Mouse (Mus musculus): Measurements from ENCODE around the gene Por.

Por gene

DNA sequence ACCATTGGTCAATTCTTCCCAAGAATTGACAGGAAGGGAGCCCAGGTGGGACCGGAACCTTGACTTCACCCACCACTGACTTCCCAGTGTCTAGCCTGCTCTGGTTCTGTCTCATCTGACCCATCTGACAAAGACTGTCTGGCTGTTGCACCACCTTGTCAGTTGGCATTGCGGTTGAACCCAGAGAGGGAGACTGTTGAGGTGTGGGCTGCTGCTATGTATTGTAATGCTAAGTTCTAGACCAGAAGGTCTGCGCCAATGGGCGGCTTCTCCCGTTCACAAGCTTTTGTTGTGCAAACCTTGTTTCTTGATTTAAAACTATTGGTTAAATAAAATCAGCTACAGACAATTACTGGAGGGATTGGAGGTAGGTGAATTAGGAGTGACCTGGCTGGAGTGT lies 12.7 kb upstream of the Por start:
- no peak for DNase-seq

DNA sequence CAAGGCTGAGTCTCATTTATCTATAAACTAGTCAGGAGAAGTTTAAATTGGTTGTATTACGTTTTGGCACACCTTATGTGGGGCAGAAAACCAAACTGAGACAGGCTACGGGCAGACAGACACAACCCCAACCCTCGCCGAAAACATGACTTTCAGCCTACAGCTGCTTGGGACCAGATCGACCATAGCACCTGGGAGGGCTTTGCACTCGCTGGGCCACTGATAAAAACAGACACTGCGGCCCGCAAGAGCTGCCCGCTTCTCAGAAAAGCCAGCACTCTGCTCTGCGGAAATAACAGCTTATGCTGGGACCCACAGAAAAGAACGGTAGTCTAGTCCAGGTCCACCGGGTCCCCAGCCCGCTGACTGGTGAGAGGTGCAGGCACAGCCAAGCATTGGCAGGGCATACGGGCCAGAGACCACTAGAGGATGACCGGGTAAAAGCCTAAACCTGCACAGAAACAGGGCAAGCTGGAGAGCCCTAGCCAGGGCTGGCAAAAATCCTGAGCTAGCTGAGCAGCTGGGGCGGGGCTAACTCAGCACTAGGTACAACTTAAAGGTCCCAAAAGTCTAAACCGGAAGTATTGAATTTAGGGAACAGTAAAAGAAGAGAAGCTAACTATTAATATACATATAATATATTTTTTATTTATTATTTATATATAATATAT lies 12.0 kb upstream of the Por start:
- DNase-seq = peak; percentile 33

DNA sequence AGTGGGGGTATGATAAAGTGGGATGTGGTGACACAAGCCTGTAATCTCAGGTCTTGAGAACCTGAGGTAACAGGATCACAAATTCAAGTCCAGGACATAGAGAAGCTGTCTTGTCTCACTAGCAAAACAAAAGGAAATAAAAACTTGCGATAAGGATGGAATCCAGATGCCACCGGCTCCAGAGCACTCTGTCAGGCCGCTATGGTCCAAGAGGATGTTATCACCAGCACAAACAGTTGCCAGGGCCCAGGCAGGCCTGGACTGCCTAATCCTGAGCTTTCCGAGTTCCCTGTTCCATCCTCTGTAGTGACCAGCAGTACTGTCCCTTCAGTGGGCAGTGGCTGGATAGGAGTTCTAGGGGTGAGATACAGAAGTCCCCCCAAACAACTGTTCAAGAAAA lies 9.9 kb upstream of the Por start:
- no peak for DNase-seq

DNA sequence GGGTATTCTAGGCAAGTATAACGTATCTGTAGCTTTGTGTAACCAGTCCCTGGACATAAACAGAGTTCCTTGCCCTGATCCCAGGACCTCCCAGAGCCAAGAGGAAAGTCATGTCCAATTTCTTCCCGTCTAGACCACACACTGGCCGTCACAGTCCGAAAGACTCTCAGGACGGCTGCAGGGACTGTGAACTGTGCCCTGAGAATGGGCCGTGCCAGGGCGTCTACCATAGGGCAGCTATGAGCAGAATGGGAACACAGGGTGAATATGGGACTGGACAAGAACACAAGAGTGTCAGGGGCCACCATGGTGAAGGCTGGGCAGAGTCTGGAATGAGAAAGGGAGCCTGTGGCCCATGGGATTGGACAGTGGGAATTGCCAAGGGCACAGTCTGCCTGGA lies 9.3 kb upstream of the Por start:
- DNase-seq = no peak

DNA sequence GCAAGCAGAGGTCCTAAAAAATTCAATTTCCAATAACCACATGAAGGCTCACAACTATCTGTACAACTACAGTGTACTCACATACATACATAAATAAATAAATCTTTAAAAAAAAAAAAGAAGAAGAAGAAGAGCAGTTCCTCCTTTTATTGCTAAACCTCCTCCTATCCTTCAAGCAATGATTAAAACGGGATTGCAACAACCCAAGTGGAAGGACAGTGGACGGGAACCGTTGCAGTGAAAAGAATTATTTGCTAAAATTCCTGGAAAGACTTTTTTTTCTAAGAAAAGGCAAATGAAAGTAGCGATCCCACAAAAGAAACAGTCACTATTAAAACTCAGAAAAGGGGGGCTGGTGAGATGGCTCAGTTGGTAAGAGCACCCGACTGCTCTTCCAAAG lies 2.9 kb upstream of the Por start:
- DNase-seq = no peak

DNA sequence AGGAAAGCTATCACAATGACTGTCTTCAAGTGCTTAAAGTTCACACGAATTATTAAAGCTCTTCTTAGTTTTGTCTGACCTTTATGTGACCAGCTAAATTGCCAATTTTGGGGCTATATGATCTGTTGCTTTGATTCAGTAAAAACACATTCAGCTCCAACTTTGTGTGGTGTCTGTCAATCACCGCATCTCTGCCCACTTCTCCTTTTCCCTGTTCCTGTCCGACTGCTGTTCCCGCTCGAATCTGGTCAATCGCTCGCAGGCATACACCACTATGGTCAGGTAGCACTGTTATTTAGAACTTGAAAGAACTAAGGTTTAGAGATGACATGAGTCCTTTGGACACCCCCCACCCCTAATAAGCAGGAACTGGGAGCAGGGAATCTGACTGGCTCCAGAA lies 1.8 kb upstream of the Por start:
- no peak for DNase-seq

DNA sequence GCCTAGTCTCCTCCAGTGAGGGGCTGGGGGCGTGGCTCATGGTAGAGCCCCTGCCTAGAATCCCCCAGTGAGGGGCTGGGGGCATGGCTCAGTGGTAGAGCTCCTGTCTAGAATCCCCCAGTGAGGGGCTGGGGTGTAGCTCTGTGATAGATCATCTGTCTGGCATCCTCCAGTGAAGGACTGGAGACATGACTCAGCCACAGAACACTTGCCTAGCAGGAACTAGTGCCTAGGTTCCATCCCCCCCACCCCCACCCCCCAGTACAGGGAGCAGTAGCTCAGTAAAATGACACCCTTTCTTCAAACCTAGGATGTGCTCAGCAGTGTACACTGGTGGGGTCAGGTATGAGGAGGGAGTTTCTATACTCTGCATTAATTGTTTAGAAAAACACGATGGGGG lies 1.0 kb downstream of the Por start:
- DNase-seq = no peak

DNA sequence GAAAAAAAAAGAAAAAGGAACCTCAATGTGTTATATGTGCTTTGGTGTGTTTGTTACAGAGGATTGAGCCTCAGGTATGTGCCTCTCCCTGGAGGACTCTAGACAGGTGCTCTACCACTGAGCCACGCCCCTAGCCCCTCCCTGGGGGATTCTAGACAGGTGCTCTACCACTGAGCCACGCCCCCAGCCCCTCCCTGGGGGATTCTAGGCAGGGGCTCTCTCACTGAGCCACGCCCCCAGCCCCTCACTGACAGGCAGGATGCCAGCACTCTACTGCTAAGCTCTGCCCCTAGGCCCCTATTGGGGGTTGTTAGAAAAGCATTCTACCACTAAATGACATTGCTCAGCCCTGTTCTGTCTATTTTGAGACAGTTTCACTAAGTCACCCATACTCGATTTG lies 2.7 kb downstream of the Por start:
- no peak for DNase-seq

DNA sequence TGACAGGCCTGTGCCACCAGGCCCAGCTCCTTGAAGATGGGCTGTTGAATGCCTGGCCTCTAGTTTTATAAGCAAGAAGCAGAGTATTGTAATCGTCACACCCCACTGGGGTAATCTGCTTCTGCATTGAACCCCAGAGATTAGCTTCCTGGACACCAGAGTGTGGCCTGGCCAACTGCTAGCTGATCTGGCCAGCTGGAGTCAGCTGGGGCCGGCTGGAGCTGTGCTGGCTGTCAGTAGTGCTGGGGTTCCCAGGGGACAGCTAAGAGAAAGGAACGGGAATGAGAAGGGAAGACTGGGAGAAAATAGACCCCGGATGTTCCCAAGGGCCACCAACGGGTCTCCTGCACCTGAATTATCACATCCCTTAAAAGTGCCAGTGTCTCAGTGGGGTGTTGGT lies 3.1 kb downstream of the Por start:
- DNase-seq = no peak

DNA sequence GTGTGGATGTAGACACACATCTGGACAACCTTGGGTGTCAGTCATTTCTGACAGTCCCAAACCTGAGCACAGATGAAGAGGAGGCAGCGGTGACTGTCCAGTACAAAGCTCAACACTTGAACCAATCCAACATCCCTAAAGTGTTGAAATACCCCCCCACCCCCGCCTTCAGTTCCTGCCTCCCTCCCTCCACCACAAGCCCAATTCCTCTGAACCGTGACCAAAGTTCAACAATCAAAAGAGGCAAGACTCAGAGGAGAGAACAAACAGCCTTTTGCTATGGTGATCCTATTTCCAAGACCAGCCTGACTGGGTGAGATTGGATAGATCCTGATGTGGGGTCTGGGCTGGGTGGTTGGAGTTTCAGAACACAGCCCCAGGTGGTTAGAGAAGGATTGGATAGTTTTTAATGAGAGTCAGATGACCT lies 4.5 kb downstream of the Por start:
- DNase-seq = peak; percentile 20

DNA sequence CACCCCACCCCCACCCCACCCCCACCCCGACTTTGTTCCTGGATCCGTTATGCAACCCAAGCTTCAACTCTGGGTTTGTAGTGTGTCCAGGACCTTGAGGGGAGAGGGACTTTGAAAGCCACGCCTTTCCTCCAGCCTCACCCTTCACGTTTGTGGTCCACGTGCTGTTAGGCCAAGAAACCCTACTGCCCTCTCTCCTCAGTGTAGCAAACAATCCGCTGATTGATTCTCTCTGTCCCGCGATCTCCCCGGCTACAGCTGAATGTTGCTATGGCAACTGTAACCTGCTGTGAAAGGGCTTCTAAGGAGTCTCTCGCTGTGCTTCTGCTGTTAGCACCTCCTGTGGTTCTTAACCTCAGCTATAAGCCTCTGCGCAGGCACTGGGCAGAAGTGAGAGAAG lies 5.0 kb downstream of the Por start:
- peak; percentile 27 for DNase-seq

DNA sequence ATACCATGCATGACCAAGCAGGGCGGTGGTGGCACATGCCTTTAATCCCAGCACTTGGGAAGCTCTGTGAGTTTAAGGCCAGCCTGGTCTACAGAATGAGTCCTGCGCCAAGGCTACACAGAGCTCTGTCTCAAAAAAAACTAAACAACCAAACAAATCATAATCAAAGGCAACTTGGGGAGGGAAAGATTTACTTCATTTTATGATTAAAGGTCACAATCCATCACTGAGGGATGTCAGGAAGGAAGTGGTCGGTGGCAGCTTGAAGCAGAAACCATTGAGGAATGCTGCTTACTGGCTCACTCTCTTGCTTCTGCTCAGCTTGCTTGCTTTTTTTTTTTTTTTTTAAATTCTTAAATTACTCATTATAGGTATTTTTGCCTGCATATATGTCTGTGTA lies 6.9 kb downstream of the Por start:
- no peak for DNase-seq

DNA sequence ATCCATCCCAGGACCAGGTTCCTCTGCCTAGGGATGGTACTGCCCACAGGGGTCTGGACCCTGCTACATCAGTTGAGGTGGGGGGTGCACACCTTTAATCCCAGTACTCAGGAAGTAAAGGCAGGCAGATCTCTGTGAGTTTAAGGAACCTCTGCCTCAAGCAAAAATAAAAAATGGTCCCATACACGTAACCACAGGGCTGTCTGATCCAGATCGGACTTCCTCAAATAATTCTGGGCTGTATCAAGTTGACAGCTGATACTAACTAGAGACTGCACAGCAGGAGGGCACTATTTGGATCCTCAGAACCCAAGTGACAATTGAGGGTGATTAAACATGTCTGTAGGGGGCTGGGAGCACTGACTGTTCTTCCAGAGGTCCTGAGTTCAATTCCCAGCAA lies 7.4 kb downstream of the Por start:
- no peak for DNase-seq

DNA sequence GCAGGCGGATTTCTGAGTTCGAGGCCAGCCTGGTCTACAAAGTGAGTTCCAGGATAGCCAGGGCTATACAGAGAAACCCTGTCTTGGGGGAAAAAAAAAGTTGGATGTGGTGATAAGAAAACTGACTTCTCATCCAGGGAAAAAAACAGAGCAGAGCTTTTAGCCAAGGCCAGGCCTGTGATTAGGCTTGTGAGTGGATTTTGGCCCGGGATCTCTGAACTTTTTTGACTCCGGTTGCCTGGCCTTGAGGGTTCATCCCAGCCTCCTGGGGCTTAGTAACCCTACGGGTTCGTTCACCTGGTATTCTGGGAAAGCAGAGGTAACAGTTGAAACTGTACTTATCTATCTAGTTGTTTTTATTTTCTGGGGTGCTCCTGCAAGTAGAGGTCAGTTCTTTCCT lies 8.6 kb downstream of the Por start:
- no peak for DNase-seq

DNA sequence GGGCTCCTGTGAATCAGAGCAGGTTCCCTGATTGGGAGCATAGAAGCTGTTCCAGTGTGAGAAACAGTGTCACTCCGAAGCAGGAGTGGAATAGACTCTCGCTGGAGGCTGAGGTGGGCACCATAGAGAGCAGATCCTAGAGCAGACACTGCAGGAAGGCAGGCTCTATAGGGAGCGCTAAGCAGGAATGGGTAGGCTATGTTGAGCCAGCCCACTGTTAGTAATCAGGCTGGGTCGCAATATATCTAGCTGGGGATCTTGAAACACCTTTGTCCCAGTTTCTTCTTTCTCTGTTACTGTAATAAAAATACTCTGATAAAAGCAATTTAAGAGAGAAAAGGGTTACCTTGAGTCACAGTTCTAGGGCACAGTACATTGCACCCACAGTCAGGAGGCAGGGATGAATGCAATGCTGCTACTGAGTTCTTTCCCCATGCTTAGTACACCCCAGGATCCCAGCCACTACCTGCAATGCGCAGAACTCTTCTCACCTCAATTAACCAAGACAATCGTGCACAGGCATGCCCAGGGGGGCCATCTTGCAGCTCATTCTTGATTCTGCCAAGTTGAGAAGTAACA lies 11.2 kb downstream of the Por start:
- DNase-seq = no peak

DNA sequence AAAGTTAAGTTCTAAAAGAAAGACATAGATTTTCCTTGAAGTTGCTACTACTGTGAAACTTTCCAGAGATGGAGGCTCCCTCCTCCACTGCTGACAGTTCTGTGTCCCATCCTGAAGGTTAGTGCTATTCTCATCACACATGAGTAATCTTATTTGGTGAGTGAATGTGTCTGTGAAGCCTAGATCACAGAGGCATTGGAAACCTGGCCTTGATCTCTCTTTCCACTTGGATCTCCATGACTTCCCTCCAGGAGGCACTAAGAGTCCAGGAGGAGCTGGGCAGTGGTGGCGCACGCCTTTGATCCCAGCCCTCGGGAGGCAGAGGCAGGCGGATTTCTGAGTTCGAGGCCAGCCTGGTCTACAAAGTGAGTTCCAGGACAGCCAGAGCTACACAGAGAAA lies 12.2 kb downstream of the Por start:
- DNase-seq = no peak

DNA sequence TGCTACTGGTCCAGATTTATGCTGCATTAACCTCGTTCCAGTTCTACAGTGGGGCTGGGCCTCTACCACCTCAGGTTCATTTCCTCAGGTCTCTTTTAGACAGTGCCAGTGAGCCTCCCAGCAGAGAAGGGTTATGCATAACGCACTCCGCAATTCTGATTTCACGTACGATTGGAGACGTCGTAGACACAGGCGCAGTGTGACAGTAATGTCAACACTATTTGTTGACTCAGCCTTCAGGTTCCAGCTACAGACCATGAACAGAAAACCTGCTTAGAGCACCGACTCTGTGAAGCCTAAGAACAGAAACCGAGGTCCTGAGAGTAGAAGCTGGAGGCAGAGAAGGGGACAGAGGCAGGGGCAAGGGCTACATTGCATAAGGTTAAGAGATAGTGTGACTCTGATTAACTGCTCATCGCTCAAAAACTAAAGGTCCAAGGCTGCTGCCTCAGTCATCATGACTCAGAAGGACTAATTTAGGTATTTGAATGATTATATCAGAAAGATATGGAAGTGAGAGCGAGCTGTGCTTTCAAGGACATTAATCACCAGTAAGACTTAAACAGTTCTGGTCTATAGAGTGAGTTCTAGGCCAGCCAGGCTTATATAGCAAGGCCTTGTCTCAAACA lies 13.2 kb downstream of the Por start:
- DNase-seq = no peak

DNA sequence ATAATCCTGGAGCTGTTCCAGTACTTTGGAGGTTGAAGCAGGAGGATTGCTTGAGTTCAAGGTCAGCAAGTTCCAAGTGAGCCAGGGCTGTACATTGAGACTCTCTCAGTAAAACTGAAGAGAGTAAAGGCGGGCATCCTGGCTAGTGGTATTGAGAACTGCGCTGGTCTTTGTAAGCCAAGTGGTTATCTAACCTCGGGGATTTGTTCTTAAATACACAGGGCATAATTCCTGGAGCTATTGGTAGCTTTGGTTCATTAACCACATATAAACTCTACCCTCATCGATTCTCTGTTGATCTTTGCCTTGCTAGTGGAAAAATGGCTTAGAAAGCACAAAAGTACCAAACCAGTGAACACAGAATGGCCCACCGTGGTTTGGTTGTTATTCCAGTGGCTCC lies 20.6 kb downstream of the Por start:
- no peak for DNase-seq

DNA sequence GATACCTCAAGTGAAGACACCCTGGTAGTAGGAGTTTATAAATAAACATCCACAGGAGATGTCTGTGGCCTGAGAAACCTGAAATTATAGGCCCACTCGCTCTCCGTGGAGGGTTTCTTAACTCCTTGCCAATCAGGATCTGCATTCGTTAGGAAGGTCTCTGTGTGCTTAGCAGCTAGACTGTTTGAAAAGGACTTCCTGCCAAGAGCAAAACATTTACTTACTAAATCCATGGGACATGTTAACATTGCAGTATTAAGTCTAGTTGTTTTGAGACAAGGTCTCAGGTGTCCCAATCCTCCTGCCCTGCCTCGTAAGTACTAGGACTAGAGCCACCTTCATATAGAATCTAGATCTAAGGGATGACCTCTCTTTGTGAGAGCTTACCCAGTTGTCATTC lies 21.4 kb downstream of the Por start:
- no peak for DNase-seq

DNA sequence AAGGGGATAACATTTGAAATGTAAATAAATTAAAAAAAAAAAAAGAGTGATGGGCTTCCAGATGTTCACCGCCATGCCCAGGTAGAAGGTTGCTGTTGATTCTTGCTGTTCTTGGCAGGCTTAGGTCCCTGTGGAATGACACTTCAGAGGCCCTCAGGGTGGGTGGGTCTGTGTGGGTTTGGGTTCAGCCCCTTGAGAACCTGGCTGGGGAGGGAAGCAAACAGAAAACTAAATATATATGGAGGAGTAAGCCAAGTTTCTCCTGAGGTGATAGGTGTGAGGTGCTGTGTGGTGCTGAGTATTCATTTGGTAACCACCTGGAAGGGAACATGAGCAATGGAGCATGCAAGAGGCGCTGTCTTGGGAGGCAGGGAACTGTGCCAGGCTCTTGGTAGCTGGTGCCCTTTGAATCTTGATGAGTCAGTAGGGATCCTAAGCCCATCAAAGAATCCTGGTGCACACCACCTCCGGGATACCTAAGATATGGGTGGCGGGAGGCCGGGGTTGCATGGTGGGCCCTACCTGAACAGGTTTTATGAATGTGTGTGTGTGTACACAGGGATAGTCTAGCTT lies 23.5 kb downstream of the Por start:
- no peak for DNase-seq

DNA sequence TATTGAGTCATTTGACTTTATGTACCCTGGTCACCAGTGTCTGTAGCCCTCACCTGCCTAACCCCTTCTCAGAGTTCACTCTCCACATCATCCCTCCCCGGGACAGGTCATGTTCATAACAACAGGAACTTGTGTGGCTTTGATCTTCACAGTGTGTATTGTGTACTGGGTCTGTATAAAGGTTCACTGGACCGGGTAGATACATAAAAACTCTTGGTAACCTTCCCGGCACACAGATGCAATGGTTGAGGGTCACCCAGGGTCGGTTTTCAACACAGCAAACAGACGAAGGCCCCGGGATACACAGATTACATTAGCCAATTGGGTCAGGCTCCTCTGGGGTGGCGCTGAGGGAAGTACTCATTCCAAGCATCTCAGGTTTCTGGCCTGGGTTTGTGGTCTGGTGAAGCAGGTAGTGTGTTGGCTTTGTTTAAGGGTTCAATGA lies 25.5 kb downstream of the Por start:
- DNase-seq = no peak

DNA sequence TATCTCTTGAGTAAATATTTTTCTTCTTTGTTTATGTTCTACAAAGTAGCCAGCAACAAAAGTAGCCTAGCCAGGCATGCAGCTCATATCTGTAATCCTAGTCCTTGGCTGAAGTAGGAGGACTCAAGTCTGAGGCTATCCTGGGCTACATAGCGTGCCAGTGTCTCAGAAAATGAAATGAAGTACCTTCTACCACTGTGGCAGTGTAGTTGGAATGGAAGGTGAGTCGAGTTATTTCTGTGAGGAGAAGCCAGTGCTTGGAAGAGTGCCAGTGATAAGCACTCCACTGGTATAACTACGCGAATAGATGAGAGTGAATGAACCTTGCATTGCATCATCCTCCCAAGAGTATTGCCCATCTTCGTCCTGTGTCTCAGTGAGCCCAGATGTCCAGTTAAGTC lies 27.9 kb downstream of the Por start:
- no peak for DNase-seq

DNA sequence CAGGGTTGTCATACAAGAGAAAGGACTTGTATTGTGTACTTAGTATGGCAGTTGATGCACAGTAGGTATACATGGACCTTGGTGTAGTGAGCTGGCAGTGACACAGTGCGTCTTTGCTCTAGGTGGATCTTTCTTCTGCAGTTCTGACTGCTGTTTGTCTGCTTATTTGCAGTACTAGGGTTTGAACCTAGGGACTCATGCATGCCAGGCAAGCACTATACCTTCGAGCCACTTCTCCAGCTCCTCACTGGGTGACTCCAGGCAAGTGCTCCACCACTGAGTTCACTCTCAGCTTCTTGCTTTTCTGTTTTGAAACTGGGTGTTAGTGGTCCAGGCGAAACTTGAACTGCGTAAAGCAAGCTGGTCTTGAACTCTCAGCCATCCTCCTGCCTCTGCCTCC lies 31.8 kb downstream of the Por start:
- no peak for DNase-seq

DNA sequence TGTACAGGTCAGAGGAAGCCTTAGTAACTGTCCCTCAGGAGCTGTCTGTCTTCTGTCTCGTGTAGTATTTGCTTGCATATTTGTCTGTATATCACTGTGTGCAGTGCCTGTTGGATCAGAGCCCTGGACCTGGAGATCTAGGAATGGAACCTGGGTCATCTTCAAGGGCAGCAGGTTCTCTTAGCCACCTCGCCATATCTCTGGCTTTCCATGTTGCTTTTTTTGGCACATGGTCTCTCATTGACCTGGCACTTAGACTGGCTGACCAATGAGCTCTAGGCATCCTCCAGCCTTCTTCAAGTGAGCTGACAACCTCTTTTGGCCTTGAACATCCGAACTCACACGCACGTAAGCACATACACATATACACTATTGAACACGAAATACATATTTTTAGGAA lies 32.4 kb downstream of the Por start:
- DNase-seq = no peak
